Mouse (Mus musculus) cerebellum, adult 9-10 months (tissue): ENCODE data around the gene Cdk20.
A peak's percentile ranks its signal among the peaks of the same experiment; 100 is the strongest.

ENCODE experiments used
- DNase-seq: peaks from one replicate; pipeline ENCODE4 v3.0.0; 2022

The Cdk20 gene

GRCm38 (mm10) chr13:64432017-64432995 is at the start of gene Cdk20:
TSS of gene Cdk20 (plus strand) at chr13:64432314.
- DNase-seq = peak; percentile 96

GRCm38 (mm10) chr13:64384937-64385336 is 47.2 kb upstream of the Cdk20 start:
- no peak for DNase-seq

GRCm38 (mm10) chr13:64386048-64386447 is 46.1 kb upstream of the Cdk20 start:
- DNase-seq = no peak

- no peak for DNase-seq
These were observed 43.7 kb upstream of the Cdk20 start for GRCm38 (mm10) chr13:64388415-64388814.

- DNase-seq = no peak
These were observed 35.1 kb upstream of the Cdk20 start for GRCm38 (mm10) chr13:64396979-64397378.

GRCm38 (mm10) chr13:64398065-64398464 is 34.0 kb upstream of the Cdk20 start:
- no peak for DNase-seq

- DNase-seq = no peak
These were observed 32.2 kb upstream of the Cdk20 start for GRCm38 (mm10) chr13:64399906-64400305.

GRCm38 (mm10) chr13:64400801-64401361 is 31.2 kb upstream of the Cdk20 start:
- no peak for DNase-seq

GRCm38 (mm10) chr13:64402006-64402405 is 30.1 kb upstream of the Cdk20 start:
- no peak for DNase-seq

- no peak for DNase-seq
These were observed 29.6 kb upstream of the Cdk20 start for GRCm38 (mm10) chr13:64402504-64402949.

GRCm38 (mm10) chr13:64402951-64403460 is 29.1 kb upstream of the Cdk20 start:
- no peak for DNase-seq

GRCm38 (mm10) chr13:64403519-64403918 is 28.6 kb upstream of the Cdk20 start:
- DNase-seq = no peak

GRCm38 (mm10) chr13:64405550-64405949 is 26.6 kb upstream of the Cdk20 start:
- DNase-seq = no peak

GRCm38 (mm10) chr13:64407992-64408391 is 24.1 kb upstream of the Cdk20 start:
- no peak for DNase-seq

- no peak for DNase-seq
These were observed 21.5 kb upstream of the Cdk20 start for GRCm38 (mm10) chr13:64410604-64411003.

GRCm38 (mm10) chr13:64411282-64411681 is 20.8 kb upstream of the Cdk20 start:
- no peak for DNase-seq

- DNase-seq = no peak
These were observed 19.3 kb upstream of the Cdk20 start for GRCm38 (mm10) chr13:64412752-64413257.

GRCm38 (mm10) chr13:64415659-64416058 is 16.5 kb upstream of the Cdk20 start:
- no peak for DNase-seq

- no peak for DNase-seq
These were observed 15.0 kb upstream of the Cdk20 start for GRCm38 (mm10) chr13:64416955-64417601.

GRCm38 (mm10) chr13:64420847-64421246 is 11.3 kb upstream of the Cdk20 start:
- no peak for DNase-seq

GRCm38 (mm10) chr13:64421386-64421785 is 10.7 kb upstream of the Cdk20 start:
- no peak for DNase-seq

- no peak for DNase-seq
These were observed 10.0 kb upstream of the Cdk20 start for GRCm38 (mm10) chr13:64421952-64422606.

- DNase-seq = no peak
These were observed 9.5 kb upstream of the Cdk20 start for GRCm38 (mm10) chr13:64422607-64422957.
